Mouse (Mus musculus): Measurements from ENCODE around the gene I830077J02Rik.

Gene I830077J02Rik

DNA sequence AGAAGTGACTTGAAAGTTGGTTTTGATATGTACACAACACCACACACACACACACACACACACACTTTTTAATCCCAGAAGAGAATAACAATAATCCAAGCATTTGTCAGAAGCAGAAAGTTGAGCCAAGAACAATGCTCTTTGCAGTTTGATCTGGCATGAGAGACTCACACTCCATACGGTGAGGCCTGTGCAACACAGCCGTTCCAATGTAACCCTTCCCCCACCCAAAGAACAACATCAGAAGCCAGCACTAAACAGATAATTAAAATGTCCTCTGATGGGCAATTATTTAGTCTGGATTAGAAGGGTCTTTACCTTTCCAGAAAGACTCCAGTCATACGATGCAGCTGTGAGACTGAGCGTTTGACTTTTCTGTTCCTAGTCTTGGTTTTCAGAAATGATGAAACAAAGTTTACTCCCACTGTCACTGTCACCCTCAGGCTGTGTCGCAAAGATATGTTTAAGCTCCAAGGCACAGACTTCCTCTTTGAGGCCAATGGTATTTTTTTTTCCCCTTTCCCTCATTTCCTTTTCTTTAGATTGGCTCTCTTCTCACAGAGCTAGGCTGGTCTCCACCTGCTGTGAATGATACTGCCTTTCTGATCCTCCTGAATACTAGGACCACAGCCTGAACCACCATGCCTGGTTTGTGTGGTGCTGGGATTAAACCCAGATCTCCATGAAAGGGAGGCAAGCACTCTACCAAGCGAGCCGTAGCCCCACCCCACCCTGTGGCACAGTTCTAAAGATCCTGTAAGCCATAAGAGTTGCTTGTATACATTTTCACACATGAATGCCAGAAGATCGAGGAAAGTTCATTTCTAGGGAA is at the start of gene I830077J02Rik:
Gene I830077J02Rik (minus strand): TSS at position 425 of the 832 bp plus-strand sequence.
- in situ Hi-C loops (cut with MboI; ENCODE audit: unreplicated experiment in 2 of 2): no loop called here

DNA sequence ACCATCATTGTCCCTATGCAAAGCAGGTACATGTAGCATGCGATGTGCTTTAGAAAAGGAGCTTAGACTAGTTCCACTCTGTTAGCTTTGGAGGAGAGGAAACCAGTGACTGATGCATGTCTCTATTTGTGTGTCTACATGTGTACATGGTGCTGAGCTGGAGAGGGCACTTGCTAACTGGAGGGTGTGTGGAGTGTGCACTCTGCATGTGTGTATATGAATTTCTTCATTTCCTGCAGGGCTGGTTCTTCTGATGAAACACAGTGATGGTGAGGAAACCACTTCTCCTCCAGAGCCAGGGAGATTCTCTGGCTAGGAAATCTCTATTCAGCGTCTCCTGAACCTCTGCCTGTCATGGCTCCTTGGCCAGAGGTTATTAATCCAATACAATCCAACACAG is 41.7 kb upstream of the I830077J02Rik start:
- in situ Hi-C loops (cut with MboI; ENCODE audit: unreplicated experiment in 2 of 2): no loop called here

DNA sequence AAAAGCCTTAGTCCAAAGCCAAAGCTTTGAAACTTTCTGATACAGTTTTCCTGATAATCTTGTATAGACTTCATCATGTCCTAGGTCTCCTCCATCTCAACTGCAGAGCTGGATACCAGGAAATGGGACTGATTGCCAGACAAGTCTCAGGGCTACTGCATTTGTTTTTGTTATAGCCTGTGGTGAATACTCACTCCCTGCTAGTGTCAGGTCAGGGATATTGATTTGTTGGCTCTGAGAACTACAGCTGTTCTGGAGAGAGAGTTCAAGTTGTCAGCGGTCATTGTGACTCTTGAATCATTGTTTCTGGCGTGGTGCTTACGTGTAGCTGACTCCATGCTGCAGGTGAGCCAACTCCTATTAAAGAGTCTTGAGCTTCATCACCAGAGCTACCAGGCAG is 40.9 kb upstream of the I830077J02Rik start, which contains the start of gene Ovgp1:
Gene Ovgp1 (plus strand): TSS at position 301 of the 400 bp plus-strand sequence.
- in situ Hi-C loops (cut with MboI; ENCODE audit: unreplicated experiment in 2 of 2): no loop called here

DNA sequence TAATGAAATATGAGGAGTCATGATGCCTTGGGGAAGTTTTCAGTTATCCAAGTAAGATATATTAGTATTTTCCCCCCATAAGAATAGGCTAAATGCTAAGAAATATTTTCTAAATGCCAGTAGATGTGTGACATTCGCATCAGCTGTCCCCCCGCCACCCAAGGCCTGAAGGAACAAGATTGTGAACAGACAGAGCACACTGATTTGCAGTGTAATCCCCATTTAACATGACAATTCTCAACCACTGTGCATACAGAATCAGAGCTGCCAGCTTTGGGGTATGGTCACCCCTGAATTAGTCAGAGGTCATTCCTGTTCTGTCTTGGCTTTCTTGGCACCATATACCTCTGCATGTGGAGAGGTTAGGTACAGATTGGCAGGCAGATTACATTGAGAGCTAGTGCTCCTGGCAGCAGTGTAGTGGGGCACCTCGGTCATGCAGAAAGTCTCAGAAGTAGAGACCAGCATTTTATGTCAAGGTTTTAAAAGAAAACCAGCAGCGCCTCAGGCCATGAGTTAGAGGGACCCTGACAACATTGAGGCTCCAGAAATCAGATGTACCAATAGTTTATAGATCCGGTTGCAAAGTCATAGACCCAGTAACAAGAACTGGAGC is 39.5 kb upstream of the I830077J02Rik start:
- in situ Hi-C loops (cut with MboI; ENCODE audit: unreplicated experiment in 2 of 2): no loop called here

DNA sequence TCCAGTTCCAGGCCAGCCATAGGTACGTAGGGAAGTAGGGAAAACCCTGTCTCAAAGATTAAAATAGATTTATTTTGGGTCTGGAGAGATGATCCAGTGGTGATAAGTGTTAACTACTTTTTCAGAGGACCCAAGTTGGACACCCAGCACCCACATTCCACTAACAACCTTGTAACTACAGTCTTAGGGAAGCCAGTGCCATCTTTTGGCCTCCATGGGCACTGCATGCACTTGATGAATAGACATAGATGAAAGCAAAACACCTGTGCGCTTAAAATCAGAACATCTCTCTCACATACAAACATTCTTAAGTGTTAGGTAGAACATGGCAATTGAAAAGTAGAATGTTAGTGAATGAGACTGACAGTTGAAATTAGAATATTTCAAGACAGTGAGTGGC is 28.2 kb upstream of the I830077J02Rik start:
- in situ Hi-C loops (cut with MboI; ENCODE audit: unreplicated experiment in 2 of 2): no loop called here

DNA sequence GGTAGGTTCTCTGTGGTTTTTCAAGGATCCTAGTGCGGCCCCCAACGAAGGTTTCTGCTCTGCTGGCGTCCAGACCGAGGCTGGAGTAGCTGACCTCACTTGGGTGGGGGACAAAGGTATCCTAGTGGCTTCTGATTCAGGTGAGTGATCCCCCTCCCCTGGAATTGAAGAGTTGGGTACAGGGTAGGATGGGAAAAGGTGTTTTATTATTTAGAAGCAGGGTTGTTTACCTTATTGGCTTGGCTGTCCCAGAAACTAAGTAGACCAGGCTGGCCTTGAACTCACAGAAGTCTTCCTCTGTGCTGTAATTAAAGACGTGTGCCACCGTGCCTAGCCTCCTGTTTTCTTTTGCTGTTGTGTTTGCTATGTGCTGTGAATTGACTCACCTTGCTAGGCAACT is 27.5 kb upstream of the I830077J02Rik start, which contains the start of gene Atp5f1:
Gene Atp5f1 (minus strand): TSS at position 101 of the 400 bp plus-strand sequence.
- in situ Hi-C loops (cut with MboI; ENCODE audit: unreplicated experiment in 2 of 2): loop anchor here in 1 of 2 experiments (10.0 kb wide), 1 partner anchor 165 kb away; no protein-coding TSS in a partner anchor

DNA sequence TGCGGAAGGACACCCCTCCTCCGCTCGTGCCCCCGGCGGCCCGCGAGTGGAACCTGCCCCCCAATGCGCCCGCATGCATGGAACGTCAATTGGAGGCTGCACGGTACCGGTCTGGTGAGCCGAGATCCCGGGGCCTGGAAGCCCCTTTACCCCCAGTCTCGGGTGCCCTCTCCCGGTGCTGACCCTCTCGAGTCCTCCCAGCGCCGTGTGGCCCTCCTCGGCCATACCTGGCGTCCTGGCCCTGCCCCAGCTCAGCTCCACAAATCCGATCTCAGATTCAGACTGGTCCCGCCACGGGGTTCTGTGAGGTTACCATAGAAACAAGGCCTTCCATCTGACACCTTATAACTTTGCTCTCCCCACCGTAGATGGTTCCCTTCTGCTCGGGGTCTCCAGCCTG is 27.1 kb upstream of the I830077J02Rik start:
- in situ Hi-C loops (cut with MboI; ENCODE audit: unreplicated experiment in 2 of 2): loop anchor here in 1 of 2 experiments (10.0 kb wide), 1 partner anchor 165 kb away; no protein-coding TSS in a partner anchor

DNA sequence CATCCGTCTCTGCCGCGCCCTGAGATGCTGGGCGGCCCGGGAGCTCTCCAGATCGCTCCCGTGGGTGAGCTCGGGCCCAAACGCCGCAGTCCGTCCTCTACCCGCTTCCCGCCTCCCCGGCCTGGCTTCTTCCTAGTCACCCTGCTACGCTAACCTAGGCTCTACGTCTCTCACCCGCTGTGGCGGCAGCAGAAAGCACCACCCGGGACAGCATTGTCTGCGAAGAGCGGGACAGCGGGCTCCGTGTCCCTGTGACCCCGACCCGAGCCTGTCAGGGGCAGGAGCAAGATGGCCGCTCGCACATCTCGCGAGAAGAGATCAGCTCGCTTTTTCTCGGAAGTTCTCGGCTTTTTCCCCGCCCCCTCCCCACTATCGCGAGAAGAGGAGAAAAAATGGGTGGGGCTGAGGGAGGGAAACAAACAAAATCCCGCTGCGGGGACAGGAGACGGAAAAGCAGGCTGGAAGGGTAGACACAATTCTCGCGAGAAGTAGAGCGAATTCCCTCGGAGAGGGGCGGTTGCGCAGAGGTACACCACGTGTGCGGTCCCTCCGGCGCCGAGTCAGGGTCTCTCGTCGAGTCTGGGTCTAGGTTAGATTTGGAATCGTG is 26.6 kb upstream of the I830077J02Rik start, which contains the start of gene Wdr77:
Gene Wdr77 (plus strand): TSS at position 396 of the 607 bp plus-strand sequence.
- in situ Hi-C loops (cut with MboI; ENCODE audit: unreplicated experiment in 2 of 2): loop anchor here in 1 of 2 experiments (10.0 kb wide), 1 partner anchor 164 kb away; no protein-coding TSS in a partner anchor

DNA sequence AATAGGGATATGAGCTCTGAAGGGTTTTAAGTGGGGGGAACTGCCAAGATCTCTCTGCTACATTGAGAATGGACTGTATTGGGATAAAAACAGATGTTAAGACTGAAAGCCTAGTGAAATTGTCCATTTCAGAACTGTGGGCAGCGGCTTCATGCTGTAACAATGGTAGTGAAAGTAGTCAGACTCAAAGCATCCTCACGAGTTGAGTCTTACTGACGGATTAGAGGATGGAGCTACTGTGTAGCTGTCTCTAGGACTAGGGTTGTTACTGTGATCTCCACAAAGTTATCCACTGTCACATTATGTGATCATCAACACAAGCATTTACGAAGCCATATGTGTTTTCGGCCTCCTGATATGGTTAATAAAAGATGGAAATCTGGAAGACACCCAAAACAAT is 25.7 kb upstream of the I830077J02Rik start:
- in situ Hi-C loops (cut with MboI; ENCODE audit: unreplicated experiment in 2 of 2): loop anchor here in 1 of 2 experiments (10.0 kb wide), 1 partner anchor 163 kb away; no protein-coding TSS in a partner anchor

DNA sequence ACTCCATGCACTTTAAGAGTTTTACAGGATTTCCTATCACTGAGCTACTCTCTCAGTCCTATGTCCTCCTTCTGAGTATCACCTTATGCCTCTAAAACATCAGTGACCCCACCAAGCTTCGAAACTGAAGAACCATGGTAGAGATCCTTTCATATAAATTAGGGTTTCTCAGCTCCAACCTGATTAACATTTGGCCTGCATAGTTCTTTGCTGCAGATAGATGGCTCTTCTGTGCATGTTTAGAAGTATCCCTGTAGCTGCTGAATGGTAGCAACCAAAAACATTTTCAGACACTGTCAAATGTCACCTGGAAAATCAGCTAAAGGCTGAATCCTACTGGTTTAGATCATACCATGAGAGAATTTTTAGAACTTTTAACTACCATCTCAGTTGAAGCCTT is 24.8 kb upstream of the I830077J02Rik start:
- in situ Hi-C loops (cut with MboI; ENCODE audit: unreplicated experiment in 2 of 2): loop anchor here in 1 of 2 experiments (10.0 kb wide), 1 partner anchor 162 kb away; no protein-coding TSS in a partner anchor

DNA sequence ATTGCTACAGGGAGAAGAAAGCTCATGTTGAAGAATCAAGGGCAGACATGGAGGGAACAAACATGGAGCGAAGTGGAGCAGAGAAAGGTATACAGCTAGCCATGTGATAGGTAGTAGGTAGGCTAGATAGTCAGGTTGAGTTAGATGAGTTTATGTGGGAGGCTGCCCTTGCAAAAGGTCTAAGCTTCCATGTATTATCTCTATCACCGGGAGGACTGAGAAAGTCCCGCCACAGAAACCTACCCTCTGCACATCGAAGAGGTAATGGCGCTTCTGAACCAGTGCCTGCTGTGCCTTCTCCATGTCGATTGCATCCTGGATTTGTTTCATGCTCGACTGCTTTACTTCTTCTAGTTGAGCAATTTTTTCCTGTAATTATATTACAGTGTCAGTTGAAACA is 18.9 kb upstream of the I830077J02Rik start:
- in situ Hi-C loops (cut with MboI; ENCODE audit: unreplicated experiment in 2 of 2): loop anchor here in 1 of 2 experiments (10.0 kb wide), 1 partner anchor 157 kb away; no protein-coding TSS in a partner anchor

DNA sequence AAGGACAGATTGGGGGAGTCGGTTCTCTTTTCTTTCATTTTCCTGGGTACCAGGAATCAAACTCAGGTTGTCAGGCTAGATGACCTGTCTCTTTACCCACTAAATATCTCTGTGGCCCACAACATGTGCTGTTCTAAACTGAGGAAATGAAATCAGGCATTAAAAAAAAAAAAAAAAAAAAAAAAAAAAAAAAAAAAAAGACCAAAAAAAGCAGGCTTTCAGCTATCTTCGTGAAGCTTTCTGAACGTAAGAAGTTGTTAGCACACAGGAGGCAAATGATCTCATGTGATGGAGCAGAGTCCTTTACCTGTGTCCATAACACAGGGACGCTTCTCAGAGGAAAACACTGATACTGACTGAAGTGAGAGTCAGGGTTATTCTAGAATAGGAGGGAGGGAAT is 3.6 kb upstream of the I830077J02Rik start:
- in situ Hi-C loops (cut with MboI; ENCODE audit: unreplicated experiment in 2 of 2): no loop called here

DNA sequence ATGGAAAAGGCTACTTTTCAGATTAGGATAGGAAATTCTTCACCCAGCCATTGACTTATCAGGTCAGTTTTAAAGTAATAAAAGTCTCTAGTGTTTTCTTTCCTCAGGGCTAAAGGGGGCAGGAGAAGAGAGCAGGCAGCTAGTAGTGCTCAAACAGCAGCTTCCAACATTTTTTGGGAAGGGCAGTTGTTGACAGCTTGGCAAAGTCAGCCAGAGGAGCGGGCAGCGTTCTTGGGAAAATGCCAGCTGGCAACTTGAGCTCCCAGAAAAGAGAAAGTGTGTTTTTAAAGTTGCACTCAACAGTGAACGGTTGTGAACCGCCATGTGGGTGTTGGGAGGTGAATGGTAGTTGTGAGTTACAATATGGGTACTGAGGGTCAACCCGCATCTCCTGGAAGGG is 2.6 kb upstream of the I830077J02Rik start:
- in situ Hi-C loops (cut with MboI; ENCODE audit: unreplicated experiment in 2 of 2): no loop called here

DNA sequence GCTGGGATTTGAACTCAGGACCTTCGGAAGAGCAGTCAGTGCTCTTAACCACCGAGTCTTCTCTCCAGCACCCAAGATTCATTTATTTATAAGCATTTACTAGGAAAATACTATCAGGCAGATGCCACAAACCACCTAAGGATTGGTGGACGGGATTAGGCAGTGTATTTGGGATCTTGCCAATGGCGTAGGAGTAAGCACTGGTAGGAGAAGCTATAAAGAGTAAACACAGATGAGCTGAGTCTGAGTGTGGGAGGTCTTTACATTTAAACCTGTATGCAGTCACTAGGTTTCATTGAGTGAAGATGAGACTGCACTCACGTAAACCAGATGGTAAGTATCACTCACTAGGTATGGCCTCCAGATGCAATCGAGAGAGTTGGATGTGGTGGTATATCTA is 1.5 kb upstream of the I830077J02Rik start:
- in situ Hi-C loops (cut with MboI; ENCODE audit: unreplicated experiment in 2 of 2): no loop called here

DNA sequence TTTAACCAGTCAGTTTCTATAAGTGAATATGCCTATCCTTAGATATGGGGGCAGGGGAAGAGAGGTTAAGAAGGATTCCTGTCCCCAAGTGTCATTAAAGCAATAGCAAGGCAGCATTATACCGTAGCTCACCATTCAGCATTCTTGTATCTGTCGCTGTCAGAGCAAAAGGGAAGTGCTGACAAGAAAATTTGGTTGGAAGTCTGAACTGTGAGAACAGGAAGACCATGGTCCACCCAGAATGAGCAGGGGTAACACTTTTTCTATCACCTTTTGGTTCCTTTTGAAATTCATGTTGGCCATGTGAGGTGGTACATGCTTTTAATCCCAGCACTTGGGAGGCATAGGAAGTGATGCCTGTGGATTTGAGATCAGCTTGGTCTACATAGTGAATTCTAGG is 1.4 kb downstream of the I830077J02Rik start:
- in situ Hi-C loops (cut with MboI; ENCODE audit: unreplicated experiment in 2 of 2): no loop called here

DNA sequence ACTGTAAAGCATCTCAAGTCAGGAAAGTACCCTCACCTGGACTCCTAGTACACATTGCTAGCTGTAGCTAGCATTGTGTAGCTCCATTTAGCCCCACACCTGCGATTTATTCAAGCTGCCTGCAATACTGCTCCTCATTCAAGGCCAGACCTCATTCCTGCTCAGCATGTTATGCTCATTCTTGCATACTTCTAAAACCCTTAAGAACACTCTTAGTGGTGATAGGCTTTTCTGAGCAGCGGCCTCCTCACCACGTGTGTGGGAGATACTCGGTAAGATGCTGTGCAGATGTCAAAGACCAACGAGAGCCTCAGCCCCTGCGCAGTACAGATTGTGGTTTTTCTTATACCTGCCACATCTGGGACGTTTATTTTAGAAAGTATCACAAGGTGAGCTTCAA is 2.6 kb downstream of the I830077J02Rik start:
- in situ Hi-C loops (cut with MboI; ENCODE audit: unreplicated experiment in 2 of 2): no loop called here

DNA sequence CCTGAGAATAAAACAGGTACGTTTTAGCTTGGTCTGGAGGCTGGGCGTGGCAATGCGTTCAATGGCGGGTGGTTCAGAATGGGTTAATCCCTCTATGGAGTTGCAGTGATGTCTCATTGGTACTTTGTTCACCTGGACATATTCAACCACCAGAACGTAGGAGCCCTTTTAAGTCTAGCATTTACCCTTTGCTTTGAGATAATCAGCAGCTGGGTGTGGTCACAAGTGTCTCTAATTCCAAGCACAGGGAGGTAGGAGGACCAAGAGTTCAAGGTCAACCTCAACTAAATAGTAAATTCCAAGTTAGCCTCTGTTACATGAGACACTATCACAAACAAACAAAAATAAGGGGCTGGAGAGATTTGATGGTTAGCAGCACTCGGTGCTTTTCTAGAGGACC is 3.7 kb downstream of the I830077J02Rik start:
- in situ Hi-C loops (cut with MboI; ENCODE audit: unreplicated experiment in 2 of 2): no loop called here

DNA sequence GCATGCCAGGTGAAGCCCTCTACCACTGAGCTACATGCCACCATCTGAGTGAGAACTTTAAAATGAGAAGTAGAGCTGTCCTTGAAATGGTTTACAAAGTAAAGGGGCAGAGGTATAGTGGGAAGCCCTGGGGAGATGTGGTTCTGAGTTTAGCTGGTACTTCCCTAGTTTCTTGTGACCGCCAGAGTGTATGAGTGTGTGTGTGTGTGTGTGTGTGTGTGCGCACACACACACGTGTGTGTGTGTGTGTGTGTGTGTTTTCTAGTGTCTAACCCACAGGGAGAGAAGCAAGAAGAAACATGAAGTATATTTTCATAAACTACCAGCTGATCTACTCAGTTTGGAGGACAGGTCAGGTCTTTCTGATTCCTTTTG is 4.3 kb downstream of the I830077J02Rik start:
- in situ Hi-C loops (cut with MboI; ENCODE audit: unreplicated experiment in 2 of 2): no loop called here

DNA sequence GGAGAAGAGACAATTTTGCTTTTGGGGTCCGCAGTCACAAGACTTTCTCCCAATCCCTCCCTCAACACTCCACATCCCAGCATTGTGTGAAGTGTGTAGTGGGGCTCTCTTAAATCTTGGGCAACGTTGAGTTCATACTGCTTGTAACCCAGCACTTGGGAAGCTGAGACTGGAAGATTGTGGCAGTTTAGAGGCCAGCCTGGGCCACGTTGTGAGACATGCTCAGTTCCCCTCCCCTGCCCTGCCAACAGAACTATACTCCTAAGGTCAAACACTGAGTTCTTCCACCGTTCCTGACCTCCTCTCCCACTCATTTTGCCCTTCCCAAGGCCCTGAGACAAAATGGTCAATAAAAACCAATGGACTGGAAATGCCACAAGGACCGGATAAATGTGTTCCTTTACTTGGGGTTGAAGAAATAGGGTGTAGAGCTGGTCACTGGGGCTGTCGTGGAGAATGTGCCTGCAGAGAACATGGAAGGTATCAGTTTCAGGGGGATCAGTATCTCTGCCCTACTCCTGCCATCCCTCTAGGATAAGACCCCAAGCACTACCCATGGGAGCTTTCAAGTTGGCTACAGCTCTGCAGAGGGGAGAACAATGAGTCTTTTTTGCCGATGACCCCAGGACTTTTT is 4.8 kb downstream of the I830077J02Rik start:
- in situ Hi-C loops (cut with MboI; ENCODE audit: unreplicated experiment in 2 of 2): no loop called here

DNA sequence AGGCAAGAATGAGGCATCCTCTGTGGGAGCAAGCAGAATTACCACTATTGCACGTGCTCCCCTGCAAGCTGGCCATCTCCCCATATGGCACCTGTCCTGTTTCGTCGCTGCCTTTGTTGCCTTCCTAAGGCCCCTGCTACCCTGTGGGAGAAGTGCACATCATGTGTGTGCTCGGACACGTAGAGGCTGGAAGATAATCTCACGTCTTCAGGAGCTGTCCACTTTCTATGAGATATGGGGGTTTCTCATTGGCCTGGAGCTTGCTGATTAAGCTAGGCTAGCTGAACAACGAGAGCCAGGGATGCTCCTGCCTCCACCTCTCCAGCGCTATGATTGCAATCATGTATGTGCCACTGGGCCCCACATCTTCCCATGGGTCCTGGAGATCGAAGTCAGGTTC is 7.8 kb downstream of the I830077J02Rik start:
- in situ Hi-C loops (cut with MboI; ENCODE audit: unreplicated experiment in 2 of 2): loop anchor here in 1 of 2 experiments (25.0 kb wide), 1 partner anchor 412 kb away; no protein-coding TSS in a partner anchor

All from v-Abl transformed pro-B cells (cell line).